ENCODE assay signal across 10 mouse cellular contexts in the genomic region with DNA sequence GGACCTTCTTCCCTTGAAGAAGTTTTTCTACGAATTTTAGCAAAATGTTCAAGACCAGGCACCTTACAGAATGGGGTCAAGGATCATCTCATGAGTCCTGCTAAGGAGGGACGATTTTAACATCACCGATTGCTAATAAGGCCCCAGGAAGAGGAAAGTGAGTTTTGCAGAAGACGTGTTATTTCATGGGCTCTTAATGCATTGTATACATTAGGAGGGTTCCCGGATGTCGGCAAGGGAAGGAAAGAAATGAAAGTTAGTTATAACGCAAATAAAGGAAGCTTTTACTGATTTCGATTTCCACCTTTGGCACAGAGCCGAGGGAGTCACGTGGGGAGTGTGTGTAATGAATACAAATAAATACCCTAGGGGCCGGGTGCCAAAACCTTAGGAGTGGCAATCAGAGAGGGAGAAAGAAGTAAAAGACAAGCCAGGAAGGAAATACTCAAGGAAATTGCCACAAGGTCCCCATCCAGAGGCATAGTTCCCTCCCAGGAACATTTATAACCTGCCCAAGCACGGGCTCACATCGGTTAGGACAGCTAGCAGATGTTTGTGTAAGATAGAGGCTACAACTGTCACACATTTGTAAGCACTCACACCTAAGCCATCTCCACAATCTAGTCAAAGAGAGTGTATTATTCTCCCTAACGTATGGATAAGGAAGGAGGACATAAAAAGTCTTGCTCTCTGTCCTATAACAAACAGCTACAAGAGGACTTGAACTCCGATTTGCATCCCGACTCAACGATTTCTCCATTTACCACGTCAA. TPM values are rescaled to one million over a fixed set of nuclear protein-coding genes. Genes with fewer than 3 reads are reported as not detected.
DNase-seq lines count a peak whose midpoint lies in the region; ATAC-seq lines count a peak whose summit lies in the region.
"Had no signal": no experiment of that assay in that cellular context is flagged by ENCODE, and none has a peak within 500 bp of the region (broad histone marks: within the 10 kb centered on the region; RNA-seq: fewer than 3 reads in every experiment).

No protein-coding gene starts in this region.

- no peak overlapping the region for H3K27ac ChIP-seq in heart, embryonic 11.5 days (ENCODE audit: low read depth, low read length)
- H3K27ac ChIP-seq in heart, embryonic 12.5 days (ENCODE audit: poor library complexity, severe bottlenecking), result no peak overlapping the region
- H3K27ac ChIP-seq in midbrain, embryonic 16.5 days (ENCODE audit: low read length), result no peak overlapping the region
- H3K27ac ChIP-seq: embryonic facial prominence, embryonic 12.5 days had no signal

- H3K4me1 ChIP-seq in heart, embryonic 11.5 days (ENCODE audit: control insufficient read depth, insufficient read depth, low read length), result no peaks in the 10 kb centered on the region
- H3K4me1 ChIP-seq in heart, embryonic 12.5 days (replicated peaks), result peaks cover 2% of the 10 kb centered on the region
- H3K4me1 ChIP-seq in midbrain, embryonic 16.5 days (ENCODE audit: control insufficient read depth, insufficient read depth, low read length), result no peaks in the 10 kb centered on the region
- H3K4me1 ChIP-seq: embryonic facial prominence, embryonic 12.5 days had no signal

- no peaks in the 10 kb centered on the region for H3K36me3 ChIP-seq in heart, embryonic 11.5 days (ENCODE audit: control insufficient read depth, insufficient read depth, low read length)
- no peaks in the 10 kb centered on the region for H3K36me3 ChIP-seq in heart, embryonic 12.5 days
- no peaks in the 10 kb centered on the region for H3K36me3 ChIP-seq in midbrain, embryonic 16.5 days (ENCODE audit: control insufficient read depth, insufficient read depth, low read length)
- H3K36me3 ChIP-seq: embryonic facial prominence, embryonic 12.5 days had no signal

- H3K4me2 ChIP-seq in heart, embryonic 11.5 days, result no peak overlapping the region
- H3K4me2 ChIP-seq in heart, embryonic 12.5 days, result no peak overlapping the region
- no peak overlapping the region for H3K4me2 ChIP-seq in midbrain, embryonic 16.5 days (ENCODE audit: low read length)
- H3K4me2 ChIP-seq: embryonic facial prominence, embryonic 12.5 days had no signal

- 71% methylated on average over 18 of the region's 18 CpGs for WGBS in heart, embryonic 11.5 days (ENCODE audit: insufficient replicate concordance)
- 69% methylated on average over 18 of the region's 18 CpGs for WGBS in heart, embryonic 12.5 days
- WGBS in midbrain, embryonic 16.5 days, result 72% methylated on average over 18 of the region's 18 CpGs

- intact Hi-C loops in left cerebral cortex, postnatal 14 days (cut with DNase I), result no loop called here

- no peaks in the 10 kb centered on the region for H3K9me3 ChIP-seq in heart, embryonic 11.5 days (replicated peaks; ENCODE audit: control insufficient read depth, low read length)
- no peaks in the 10 kb centered on the region for H3K9me3 ChIP-seq in heart, embryonic 12.5 days (replicated peaks)
- no peaks in the 10 kb centered on the region for H3K9me3 ChIP-seq in midbrain, embryonic 16.5 days (replicated peaks; ENCODE audit: control insufficient read depth, low read length, poor library complexity, severe bottlenecking)
- H3K9me3 ChIP-seq: embryonic facial prominence, embryonic 12.5 days had no signal

- no peak for ATAC-seq in heart, embryonic 11.5 days (replicated peaks; ENCODE audit: insufficient number of reproducible peaks, low FRiP score, low TSS enrichment)
- peak; percentile 39 for ATAC-seq in common myeloid progenitor, adult 5-6 weeks (replicated peaks; ENCODE audit: low read depth, poor library complexity, severe bottlenecking)
- no peak for ATAC-seq in heart, embryonic 12.5 days (ENCODE audit: insufficient number of reproducible peaks, low FRiP score)
- no peak for ATAC-seq in midbrain, embryonic 16.5 days

- no peaks in the 10 kb centered on the region for H3K27me3 ChIP-seq in heart, embryonic 11.5 days (ENCODE audit: control insufficient read depth, insufficient read depth, low read length)
- no peaks in the 10 kb centered on the region for H3K27me3 ChIP-seq in heart, embryonic 12.5 days (replicated peaks)
- H3K27me3 ChIP-seq in midbrain, embryonic 16.5 days (ENCODE audit: control insufficient read depth, insufficient read depth, low read depth, low read length), result no peaks in the 10 kb centered on the region
- H3K27me3 ChIP-seq: embryonic facial prominence, embryonic 12.5 days had no signal

- peak; percentile 33 for DNase-seq in heart, postnatal 4 days
- peak; percentile 16 for DNase-seq in adrenal gland, postnatal 25 days
- peak; percentile 14 to 20 for DNase-seq in left cerebral cortex, postnatal 14 days (ENCODE audit: low spot score in 2 of 2)
- DNase-seq in urinary bladder, postnatal 36 days (ENCODE audit: low spot score in 2 of 2), result peak; percentile 33 to 63

- no peak overlapping the region for H3K9ac ChIP-seq in heart, embryonic 11.5 days (ENCODE audit: low read depth, low read length)
- H3K9ac ChIP-seq in heart, embryonic 12.5 days, result no peak overlapping the region
- no peak overlapping the region for H3K9ac ChIP-seq in midbrain, embryonic 16.5 days (ENCODE audit: low read depth, low read length)
- H3K9ac ChIP-seq: embryonic facial prominence, embryonic 12.5 days had no signal

- H3K4me3 ChIP-seq in heart, embryonic 11.5 days (ENCODE audit: low read depth, low read length), result no peak overlapping the region
- no peak overlapping the region for H3K4me3 ChIP-seq in heart, embryonic 12.5 days
- H3K4me3 ChIP-seq in midbrain, embryonic 16.5 days (ENCODE audit: low read depth, low read length), result no peak overlapping the region
- H3K4me3 ChIP-seq: embryonic facial prominence, embryonic 12.5 days had no signal

RNA-seq across cellular contexts. Expression of gene Vldlr, which starts 35.7 kb away (rescaled TPM):
- total RNA-seq in heart, postnatal 4 days (2021), result 100 to 1,000 TPM; 117 to 122 TPM
- polyA plus RNA-seq in heart, embryonic 11.5 days (2014; fragmentation: Nextera tagmentation; extraction: Ambion mirVana), result 16.8 and 17.2 TPM in 2 replicates
- total RNA-seq in adrenal gland, postnatal 25 days (2021), result 24.0 and 28.5 TPM in 2 replicates
- total RNA-seq in common myeloid progenitor, adult 5-6 weeks (2017), result 5.3 and 9.5 TPM in 2 replicates
- 10 to 100 TPM; 70.0 to 76.4 TPM for total RNA-seq in left cerebral cortex, postnatal 14 days (2021)
- 21.9 and 23.7 TPM in 2 replicates for polyA plus RNA-seq in heart, embryonic 12.5 days (2016; fragmentation: Nextera tagmentation; extraction: Ambion mirVana)
- 34.2 and 38.6 TPM in 2 replicates for polyA plus RNA-seq in midbrain, embryonic 16.5 days (2015; fragmentation: Nextera tagmentation; extraction: Ambion mirVana)
- total RNA-seq: MEL had no signal
